Mouse (Mus musculus) liver, postnatal 0 days (tissue): ENCODE data around the gene Adcy6.

Source experiments
- CTCF ChIP-seq: sonication (generic); IDR thresholded peaks from 2 replicates; pipeline ENCODE4 v1.5.1; 2016; ENCODE audit warnings: antibody characterized with exemption, low read depth
- EP300 ChIP-seq: IDR thresholded peaks from 2 replicates; pipeline ENCODE4 v1.6.1; 2016; ENCODE audit warnings: antibody characterized with exemption, low read depth, mild to moderate bottlenecking

DNA sequence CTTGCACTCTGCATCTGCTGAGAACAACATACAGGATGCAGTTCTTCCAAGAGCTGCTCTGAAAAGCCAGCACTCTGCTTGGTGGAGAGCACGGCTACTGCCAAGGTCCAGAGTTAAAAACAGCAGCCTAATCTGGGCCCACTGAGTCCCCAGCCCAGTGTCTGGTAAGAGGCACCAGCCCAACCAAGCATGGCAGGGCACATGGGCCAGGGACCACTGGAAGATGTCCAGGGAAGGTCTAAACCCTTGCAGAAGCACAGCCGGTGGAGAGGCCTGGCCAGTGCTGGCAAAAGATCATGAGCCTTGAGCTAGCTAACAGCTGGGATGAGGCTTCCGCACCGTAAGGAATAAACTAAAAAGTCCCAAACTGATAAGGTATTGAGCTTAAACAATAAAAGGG is 54.0 kb downstream of the Adcy6 start:
- TF ChIP-seq CTCF, result no peak
- no peak for TF ChIP-seq EP300
